Mouse (Mus musculus) midbrain, embryonic 13.5 days (tissue): ENCODE measurements around the gene Rbms3. TPM values are rescaled to one million over a fixed set of nuclear protein-coding genes. Genes with fewer than 3 reads are reported as not detected.

Experiments used
- ATAC-seq: fragments of 200-750 bp; cut with Nextera tagmentation; 2 replicates; pipeline ENCODE4 v1.8.0; 2017; ENCODE audit warnings: mild to moderate bottlenecking, moderate TSS enrichment, moderate library complexity
- H3K27ac ChIP-seq: fragments of 300-500 bp; sonication (generic); 2 replicates; pipeline ENCODE4 v1.5.1; 2015; ENCODE audit warnings: inconsistent platforms, mild to moderate bottlenecking, moderate library complexity
- H3K27me3 ChIP-seq: fragments of 300-500 bp; sonication (generic); 2 replicates; pipeline ENCODE4 v1.6.1; 2015; ENCODE audit warnings: mild to moderate bottlenecking, inconsistent platforms
- H3K36me3 ChIP-seq: fragments of 300-500 bp; sonication (generic); 2 replicates; pipeline ENCODE4 v1.6.1; 2015; ENCODE audit warnings: mild to moderate bottlenecking, inconsistent platforms
- H3K4me1 ChIP-seq: fragments of 300-500 bp; sonication (generic); replicated peaks from 2 replicates; pipeline ENCODE4 v1.6.1; 2015; ENCODE audit warnings: inconsistent platforms
- H3K4me2 ChIP-seq: fragments of 300-500 bp; sonication (generic); replicated peaks from 2 replicates; pipeline ENCODE4 v1.6.1; 2015; ENCODE audit warnings: moderate library complexity, mild to moderate bottlenecking, inconsistent platforms
- H3K4me3 ChIP-seq: fragments of 300-500 bp; sonication (generic); replicated peaks from 2 replicates; pipeline ENCODE4 v1.5.1; 2015; ENCODE audit warnings: mild to moderate bottlenecking, inconsistent platforms
- H3K9ac ChIP-seq: fragments of 300-500 bp; sonication (generic); replicated peaks from 2 replicates; pipeline ENCODE4 v1.6.1; 2015; ENCODE audit warnings: mild to moderate bottlenecking, inconsistent platforms
- H3K9me3 ChIP-seq: fragments of 300-500 bp; sonication (generic); 2 replicates; pipeline ENCODE4 v1.6.1; 2016; ENCODE audit warnings: mild to moderate bottlenecking, inconsistent platforms
- WGBS: fragments of 180-500 bp; shearing (Covaris S2); methylation state at CpG from one replicate; pipeline ENCODE4 v1.1.7; 2015; 5-methylcytosine and 5-hydroxymethylcytosine counted together
- polyA plus RNA-seq: library from polyadenylated mRNA; unstranded; fragments of >200 nt; fragmentation: Nextera tagmentation; extraction: Ambion mirVana; gene quantifications from 2 replicates; pipeline ENCODE4 v1.2.1, GENCODE M21; 2015

Rbms3 gene
- polyA plus RNA-seq, 1 experiment from 2014 or later = 30.8 TPM

- Histone ChIP-seq H3K9ac (no peak overlapping the region), H3K36me3 (no peaks in the 10 kb centered on the region), H3K27me3 (no peaks in the 10 kb centered on the region), H3K27ac (no peak overlapping the region), H3K4me3 (no peak overlapping the region), H3K4me2 (no peak overlapping the region), H3K9me3 (no peaks in the 10 kb centered on the region), H3K4me1 (no peaks in the 10 kb centered on the region)
- 68% methylated on average over 10 of the region's 10 CpGs for WGBS
- no peak for ATAC-seq
These were observed 176.9 kb downstream of the Rbms3 start for GRCm38 (mm10) chr9:117452816-117453215.

- no peaks in the 10 kb centered on the region for H3K36me3 ChIP-seq
- ATAC-seq = no peak
- WGBS = 77% methylated on average over 7 of the region's 7 CpGs
- no peaks in the 10 kb centered on the region for H3K9me3 ChIP-seq
- H3K27ac ChIP-seq = no peak overlapping the region
- no peaks in the 10 kb centered on the region for H3K27me3 ChIP-seq
- no peak overlapping the region for H3K4me3 ChIP-seq
- H3K9ac ChIP-seq = no peak overlapping the region
- no peak overlapping the region for H3K4me2 ChIP-seq
- no peaks in the 10 kb centered on the region for H3K4me1 ChIP-seq
These were observed 187.1 kb downstream of the Rbms3 start for GRCm38 (mm10) chr9:117442611-117443010.

DNA sequence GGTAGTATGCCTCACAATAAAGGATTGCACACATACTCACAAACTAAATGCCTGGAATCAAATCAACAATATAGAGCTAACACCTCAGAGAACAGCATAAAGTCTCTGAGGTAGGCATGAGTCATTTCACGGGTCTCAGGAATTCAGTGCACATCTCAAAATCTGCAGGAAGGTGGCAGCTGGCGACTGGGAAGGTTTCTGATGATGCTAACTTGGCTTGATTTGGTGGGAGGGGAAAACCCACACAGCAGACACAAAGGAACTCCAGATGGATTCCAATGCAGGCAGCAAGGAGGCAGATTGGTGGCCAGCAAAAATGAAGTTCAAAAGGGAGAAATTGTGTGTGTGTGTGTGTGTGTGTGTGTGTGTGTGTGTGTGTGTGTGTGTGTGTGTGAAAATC, 193.9 kb downstream of the Rbms3 start:
- no peak overlapping the region for H3K27ac ChIP-seq
- H3K4me2 ChIP-seq = no peak overlapping the region
- no peak for ATAC-seq
- no peaks in the 10 kb centered on the region for H3K4me1 ChIP-seq
- no peaks in the 10 kb centered on the region for H3K27me3 ChIP-seq
- H3K9me3 ChIP-seq = no peaks in the 10 kb centered on the region
- H3K9ac ChIP-seq = no peak overlapping the region
- 68% methylated on average over 2 of the region's 2 CpGs for WGBS
- no peaks in the 10 kb centered on the region for H3K36me3 ChIP-seq
- no peak overlapping the region for H3K4me3 ChIP-seq

DNA sequence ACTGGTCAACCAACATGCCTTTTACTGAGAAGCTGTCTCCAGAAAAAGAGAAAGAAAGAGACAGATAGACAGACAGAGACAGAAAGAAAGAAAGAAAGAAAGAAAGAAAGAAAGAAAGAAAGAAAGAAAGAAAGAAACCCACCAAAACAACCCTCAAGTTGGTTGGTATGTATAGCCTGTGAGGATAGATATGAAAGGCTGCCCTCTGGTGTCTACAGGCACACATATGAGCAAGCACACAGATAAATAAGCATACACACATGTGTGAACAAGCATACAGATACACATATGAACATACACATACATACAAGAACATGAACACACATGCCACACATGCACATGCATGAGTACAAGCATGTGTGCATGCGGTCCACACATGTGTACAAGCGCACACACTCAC, 199.0 kb downstream of the Rbms3 start:
- no peaks in the 10 kb centered on the region for H3K4me1 ChIP-seq
- H3K36me3 ChIP-seq = no peaks in the 10 kb centered on the region
- ATAC-seq = no peak
- WGBS = 100% methylated on average over 2 of the region's 2 CpGs
- H3K27me3 ChIP-seq = no peaks in the 10 kb centered on the region
- no peak overlapping the region for H3K4me3 ChIP-seq
- no peak overlapping the region for H3K9ac ChIP-seq
- no peak overlapping the region for H3K4me2 ChIP-seq
- no peaks in the 10 kb centered on the region for H3K9me3 ChIP-seq
- H3K27ac ChIP-seq = no peak overlapping the region

DNA sequence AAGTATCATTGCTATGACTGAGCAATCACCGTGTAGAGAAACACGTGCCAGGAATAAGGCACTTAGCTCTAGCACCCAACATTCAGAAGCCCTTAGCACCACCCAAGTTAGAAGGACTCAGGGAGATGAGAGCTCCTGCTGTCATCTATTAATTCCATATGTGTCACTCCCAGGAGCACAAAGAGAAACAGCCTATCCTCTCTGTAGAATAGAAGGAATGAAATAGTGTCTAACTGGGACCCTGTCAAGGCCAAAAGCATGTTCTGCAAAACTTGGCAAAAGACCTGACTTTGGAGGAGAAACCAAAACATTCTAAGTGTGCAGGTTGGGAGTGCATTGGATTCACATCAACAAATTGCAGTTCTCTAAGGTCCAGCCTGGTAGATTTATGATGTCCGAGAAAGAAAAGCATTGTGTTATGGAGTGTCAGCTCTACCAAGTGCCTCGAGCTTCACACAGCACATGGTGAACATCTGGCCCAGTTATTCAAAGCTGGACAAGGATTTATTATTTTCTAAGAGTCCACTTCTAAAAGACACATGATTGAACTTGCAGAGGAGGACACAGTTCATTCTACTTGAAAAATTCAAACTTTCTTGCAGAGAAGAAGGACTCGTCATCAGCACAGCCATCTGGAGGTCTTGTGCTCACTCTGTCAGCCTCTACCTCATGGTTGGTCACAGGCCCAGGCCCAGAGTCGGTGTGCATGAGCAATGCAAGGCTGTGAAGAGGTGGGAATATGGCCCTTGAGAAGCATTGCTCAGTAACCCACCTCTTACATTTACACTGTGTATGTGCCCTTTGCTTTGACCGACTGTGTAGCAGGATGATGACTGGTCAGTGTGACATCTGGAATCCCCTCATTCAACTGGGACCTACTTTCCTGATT, 200.3 kb downstream of the Rbms3 start:
- H3K4me1 ChIP-seq = no peaks in the 10 kb centered on the region
- H3K4me3 ChIP-seq = no peak overlapping the region
- 93% methylated on average over 7 of the region's 7 CpGs for WGBS
- no peak overlapping the region for H3K4me2 ChIP-seq
- ATAC-seq = no peak
- no peak overlapping the region for H3K9ac ChIP-seq
- no peak overlapping the region for H3K27ac ChIP-seq
- no peaks in the 10 kb centered on the region for H3K9me3 ChIP-seq
- no peaks in the 10 kb centered on the region for H3K27me3 ChIP-seq
- no peaks in the 10 kb centered on the region for H3K36me3 ChIP-seq

GRCm38 (mm10) chr9:117423259-117423658, 206.5 kb downstream of the Rbms3 start:
- H3K4me2 ChIP-seq = no peak overlapping the region
- WGBS = 84% methylated on average over 5 of the region's 5 CpGs

GRCm38 (mm10) chr9:117419874-117420485, 209.7 kb downstream of the Rbms3 start:
- no peaks in the 10 kb centered on the region for H3K4me1 ChIP-seq
- WGBS = 80% methylated on average over 7 of the region's 8 CpGs
- no peaks in the 10 kb centered on the region for H3K27me3 ChIP-seq
- no peaks in the 10 kb centered on the region for H3K9me3 ChIP-seq
- H3K27ac ChIP-seq = no peak overlapping the region
- H3K9ac ChIP-seq = no peak overlapping the region
- no peak for ATAC-seq
- H3K4me2 ChIP-seq = no peak overlapping the region
- no peak overlapping the region for H3K4me3 ChIP-seq
- H3K36me3 ChIP-seq = no peaks in the 10 kb centered on the region

More at GRCm38 (mm10) chr9:117423259-117423658, 206.5 kb downstream of the Rbms3 start:
- Histone ChIP-seq H3K27ac (no peak overlapping the region), H3K4me1 (no peaks in the 10 kb centered on the region), H3K9me3 (no peaks in the 10 kb centered on the region), H3K4me3 (no peak overlapping the region), H3K36me3 (no peaks in the 10 kb centered on the region), H3K27me3 (no peaks in the 10 kb centered on the region), H3K9ac (no peak overlapping the region)
- ATAC-seq = no peak

DNA sequence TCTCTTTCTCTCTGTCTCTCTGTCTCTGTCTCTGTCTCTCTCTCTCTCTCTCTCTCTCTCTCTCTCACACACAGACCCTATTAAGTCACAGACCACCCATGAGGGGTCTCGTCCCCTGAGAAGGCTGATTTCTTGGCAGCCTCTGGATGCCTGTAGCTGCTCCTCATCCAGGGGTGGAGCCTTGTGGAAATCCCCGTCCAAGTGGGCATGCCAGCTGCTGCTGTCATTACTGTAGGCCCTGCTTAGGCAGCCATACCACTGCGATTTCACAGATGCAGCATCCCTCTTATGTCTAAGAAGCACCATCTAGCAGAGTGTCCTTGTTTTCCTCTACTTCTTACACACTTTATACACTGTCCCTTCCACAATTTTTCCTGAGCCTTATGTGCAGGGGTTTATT, 216.5 kb downstream of the Rbms3 start:
- Histone ChIP-seq H3K4me2 (no peak overlapping the region), H3K4me1 (0 out of 2 replicates have a peak, but pooled peaks cover 3% of the 10 kb centered on the region), H3K36me3 (no peaks in the 10 kb centered on the region), H3K27me3 (no peaks in the 10 kb centered on the region), H3K4me3 (no peak overlapping the region), H3K9me3 (no peaks in the 10 kb centered on the region), H3K9ac (no peak overlapping the region), H3K27ac (no peak overlapping the region)
- no peak for ATAC-seq
- 43% methylated on average over 3 of the region's 3 CpGs for WGBS

DNA sequence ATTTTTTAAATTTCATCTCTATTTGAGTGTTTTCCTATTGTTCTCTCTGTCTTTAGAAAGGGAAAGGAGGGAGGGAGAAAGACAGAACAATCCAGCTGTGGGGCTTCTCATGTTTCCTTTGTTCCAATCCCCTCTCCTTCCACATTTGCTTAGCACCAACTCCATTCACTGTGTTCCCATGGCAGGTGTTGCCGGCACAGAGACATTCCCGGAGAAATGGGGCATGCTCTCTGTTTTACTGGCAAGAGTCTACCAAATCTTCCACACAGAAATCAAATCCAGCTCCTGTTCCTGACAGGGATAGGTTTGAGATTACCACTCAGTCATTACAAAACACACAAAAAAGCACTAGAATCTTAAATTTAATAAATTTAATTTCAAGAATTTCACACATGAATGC, 217.1 kb downstream of the Rbms3 start:
- Histone ChIP-seq H3K4me2 (no peak overlapping the region), H3K36me3 (no peaks in the 10 kb centered on the region), H3K27ac (no peak overlapping the region), H3K4me3 (no peak overlapping the region), H3K9ac (no peak overlapping the region), H3K27me3 (no peaks in the 10 kb centered on the region), H3K9me3 (no peaks in the 10 kb centered on the region), H3K4me1 (0 out of 2 replicates have a peak, but pooled peaks cover 3% of the 10 kb centered on the region)
- no peak for ATAC-seq
- 10% methylated on average over 2 of the region's 2 CpGs for WGBS

DNA sequence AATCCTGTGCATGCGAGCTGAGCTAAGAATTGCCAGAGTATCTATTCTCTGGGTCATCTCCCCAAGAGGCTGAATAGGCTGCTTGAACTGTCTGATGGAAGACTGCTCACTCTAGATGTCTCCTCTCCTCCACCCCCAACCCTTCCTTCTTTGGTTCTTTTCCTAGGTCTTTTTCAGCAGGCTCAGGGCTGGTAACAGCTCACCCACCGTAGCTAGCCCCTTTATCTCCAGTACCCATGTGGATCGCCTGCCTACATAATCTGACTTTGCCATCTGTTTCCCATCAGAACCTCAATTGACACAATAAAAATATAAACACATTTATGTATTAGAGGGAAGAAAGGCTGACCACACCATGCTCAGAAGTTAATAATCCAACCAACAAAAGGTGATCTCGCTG, 225.1 kb downstream of the Rbms3 start:
- no peak overlapping the region for H3K9ac ChIP-seq
- no peaks in the 10 kb centered on the region for H3K27me3 ChIP-seq
- no peak overlapping the region for H3K4me3 ChIP-seq
- 81% methylated on average over 4 of the region's 4 CpGs for WGBS
- H3K4me2 ChIP-seq = no peak overlapping the region
- no peaks in the 10 kb centered on the region for H3K36me3 ChIP-seq
- no peaks in the 10 kb centered on the region for H3K9me3 ChIP-seq
- no peak for ATAC-seq
- no peak overlapping the region for H3K27ac ChIP-seq
- no peaks in the 10 kb centered on the region for H3K4me1 ChIP-seq

GRCm38 (mm10) chr9:117400262-117400671, 229.4 kb downstream of the Rbms3 start:
- no peak overlapping the region for H3K27ac ChIP-seq
- no peaks in the 10 kb centered on the region for H3K9me3 ChIP-seq
- H3K4me1 ChIP-seq = no peaks in the 10 kb centered on the region
- H3K36me3 ChIP-seq = no peaks in the 10 kb centered on the region
- H3K27me3 ChIP-seq = no peaks in the 10 kb centered on the region
- ATAC-seq = no peak
- no peak overlapping the region for H3K9ac ChIP-seq
- H3K4me2 ChIP-seq = no peak overlapping the region
- H3K4me3 ChIP-seq = no peak overlapping the region
- WGBS = 60% methylated on average over 7 of the region's 7 CpGs

GRCm38 (mm10) chr9:117397071-117397470, 232.6 kb downstream of the Rbms3 start:
- Histone ChIP-seq H3K27ac (no peak overlapping the region), H3K4me1 (no peaks in the 10 kb centered on the region), H3K4me3 (no peak overlapping the region), H3K9me3 (no peaks in the 10 kb centered on the region), H3K27me3 (no peaks in the 10 kb centered on the region), H3K9ac (no peak overlapping the region), H3K4me2 (no peak overlapping the region), H3K36me3 (no peaks in the 10 kb centered on the region)
- no peak for ATAC-seq
